Mouse (Mus musculus): ENCODE measurements around the gene Ldlrad3.

Ldlrad3 gene

GRCm38 (mm10) chr2:101905534-101906378, 280.4 kb downstream of the Ldlrad3 start:
- peak; percentile 79 for DNase-seq (ENCODE audit: low read depth, low spot score)

DNA sequence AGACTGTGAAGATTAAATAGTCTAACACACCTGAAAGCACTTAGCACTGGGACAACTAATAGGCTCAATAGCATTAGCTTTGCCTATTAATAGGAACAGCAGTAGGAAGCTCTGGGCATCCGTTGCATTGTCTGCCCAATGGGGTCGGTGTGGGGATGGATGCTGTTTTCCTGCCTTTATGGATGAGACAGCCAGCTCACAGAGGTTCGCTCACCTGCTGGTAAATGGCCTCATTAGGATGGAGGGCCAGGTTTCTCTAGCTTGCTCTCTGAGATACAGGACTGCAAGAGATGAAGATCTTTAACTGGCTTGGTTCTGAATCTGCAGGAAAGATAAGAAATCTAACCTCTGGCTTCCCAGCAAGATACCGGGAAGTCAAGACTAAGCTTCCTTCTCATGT, 284.0 kb downstream of the Ldlrad3 start:
- DNase-seq (ENCODE audit: low read depth, low spot score): no peak
